Mouse (Mus musculus) erythroblast, adult 5-6 weeks (primary cell): ENCODE data around the gene Tekt1. TPM values are rescaled to one million over a fixed set of nuclear protein-coding genes. Genes with fewer than 3 reads are reported as not detected.
"Not testable (repeated sequence)": the region's sequence is repeated elsewhere in the genome, so short reads cannot be mapped to it uniquely, and the experiment has no call there.

Experiments
- ATAC-seq: replicated peaks from 2 replicates; pipeline ENCODE4 v1.8.0; 2016; ENCODE audit warnings: moderate number of reproducible peaks, mild to moderate bottlenecking, moderate TSS enrichment, inconsistent platforms; ENCODE audit not compliant: poor library complexity, low FRiP score, severe bottlenecking
- total RNA-seq, 2 experiments: library from RNA; stranded (forward) in 1 of 2; stranded (reverse) in 1 of 2; fragments of 150-400 nt in 1 of 2; fragments of 200-764, 138-1000 nt in 1 of 2; gene quantifications; 2 replicates each; pipeline versions ENCODE4 v1.2.3 to v1.2.4; 2015 to 2017; ENCODE audit warnings: low replicate concordance in 2 of 2

Tekt1 gene
- total RNA-seq, 2 experiments from 2014 or later, result not detected

DNA sequence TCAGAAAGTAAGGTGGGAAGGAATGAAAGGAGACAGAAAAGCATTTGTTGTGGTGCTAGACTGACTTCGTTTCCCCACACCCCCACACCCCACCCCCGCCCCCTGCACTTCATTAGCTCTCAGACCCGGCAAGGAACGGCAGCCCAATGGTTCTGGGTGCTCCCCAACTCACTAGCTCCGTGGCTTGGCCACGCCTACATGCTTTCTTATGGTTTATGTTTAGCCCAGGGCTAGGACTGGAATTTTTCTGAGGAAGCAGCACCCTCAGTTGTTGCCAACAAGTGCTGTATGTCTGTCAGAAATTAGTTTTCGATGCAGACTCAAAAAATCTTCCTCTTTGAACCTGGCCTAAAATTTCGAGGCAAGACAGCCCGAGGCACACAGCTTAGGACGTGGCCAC is 13.7 kb downstream of the Tekt1 start:
- ATAC-seq, result no peak

GRCm38 (mm10) chr11:72344486-72344885 is 17.8 kb downstream of the Tekt1 start:
- no peak for ATAC-seq

- no peak for ATAC-seq
Observed at GRCm38 (mm10) chr11:72343904-72344303, 18.3 kb downstream of the Tekt1 start.

DNA sequence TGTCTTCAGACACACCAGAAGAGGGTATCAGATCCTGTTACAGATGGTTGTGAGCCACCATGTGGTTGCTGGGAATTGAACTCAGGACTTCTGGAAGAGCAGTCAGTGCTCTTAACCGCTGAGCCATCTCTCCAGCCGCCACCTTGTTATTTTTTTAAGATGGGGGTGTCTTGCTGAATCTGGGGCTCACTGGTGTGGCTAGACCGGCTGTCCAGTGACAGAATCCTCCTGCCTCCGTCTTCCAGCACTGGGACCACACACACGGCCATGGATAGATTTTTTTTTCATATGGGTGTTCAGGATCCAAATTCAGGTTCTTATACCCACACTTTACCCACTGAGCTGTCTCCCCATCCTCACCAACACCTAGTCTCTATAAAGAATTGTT is 19.0 kb downstream of the Tekt1 start:
- ATAC-seq, result not testable (repeated sequence)

GRCm38 (mm10) chr11:72342549-72343237 is 19.5 kb downstream of the Tekt1 start:
- peak; percentile 64; the same call in 1 of the 2 replicates for ATAC-seq

DNA sequence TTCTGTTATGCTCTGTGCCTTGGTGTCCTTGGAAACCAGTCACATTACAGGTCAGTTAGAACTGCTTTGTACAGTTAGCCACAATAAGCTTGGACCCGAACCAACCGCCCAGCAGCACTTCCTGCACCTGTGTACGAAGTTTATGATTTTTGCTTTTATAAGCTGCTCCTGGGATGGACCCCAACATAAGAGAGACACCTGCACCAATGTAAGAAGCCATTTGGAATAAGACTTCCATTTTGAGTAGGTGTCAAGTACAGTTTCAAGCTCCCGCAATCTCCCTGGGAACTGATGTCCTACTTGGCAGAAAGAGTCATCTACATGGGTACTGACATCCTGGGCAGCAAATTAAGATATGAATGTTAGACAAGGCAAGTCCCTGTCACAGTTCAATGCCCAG is 22.5 kb downstream of the Tekt1 start:
- ATAC-seq, result no peak

DNA sequence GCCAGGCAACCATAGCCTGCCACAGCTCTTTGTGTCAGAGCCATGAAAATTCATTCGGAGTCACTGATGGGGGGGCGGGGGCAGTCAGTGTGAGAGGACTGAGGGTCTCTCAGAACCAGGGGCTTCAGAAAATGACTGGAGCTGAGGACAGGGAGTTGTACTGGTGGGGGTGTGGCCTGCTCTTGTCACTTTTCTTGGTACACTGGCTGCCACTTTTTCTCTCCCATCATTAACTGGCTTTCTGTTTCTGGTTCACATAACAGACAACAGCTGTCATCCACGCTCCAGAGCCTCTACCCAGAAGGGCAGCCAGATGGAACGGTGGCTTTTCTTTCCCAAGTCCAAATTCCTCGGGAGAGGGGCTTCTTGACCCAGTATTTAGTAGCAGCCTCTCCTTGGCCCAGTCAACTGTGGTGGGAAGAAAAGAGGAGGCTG is 23.8 kb downstream of the Tekt1 start:
- ATAC-seq, result no peak

DNA sequence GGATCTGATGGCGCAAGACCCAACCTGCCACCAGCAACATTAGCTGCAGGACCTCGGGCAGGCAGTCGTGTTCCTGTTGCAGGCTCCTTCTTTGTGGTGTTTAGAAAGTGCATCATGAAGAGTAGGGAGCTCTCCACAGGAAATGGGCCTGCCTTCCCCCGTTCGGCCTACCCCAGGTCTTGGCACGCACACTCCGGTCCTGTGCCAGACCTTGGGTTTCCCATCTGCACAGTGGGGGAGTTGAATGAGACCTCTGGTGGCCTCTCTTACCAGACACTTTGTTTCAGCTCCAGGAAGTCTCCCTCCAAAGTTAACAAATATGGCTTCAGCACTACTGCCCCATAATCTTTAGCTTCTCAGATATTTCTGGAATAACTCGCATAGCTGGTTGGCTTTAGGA is 25.5 kb downstream of the Tekt1 start:
- no peak for ATAC-seq

GRCm38 (mm10) chr11:72334653-72335052 is 27.6 kb downstream of the Tekt1 start:
- no peak for ATAC-seq

DNA sequence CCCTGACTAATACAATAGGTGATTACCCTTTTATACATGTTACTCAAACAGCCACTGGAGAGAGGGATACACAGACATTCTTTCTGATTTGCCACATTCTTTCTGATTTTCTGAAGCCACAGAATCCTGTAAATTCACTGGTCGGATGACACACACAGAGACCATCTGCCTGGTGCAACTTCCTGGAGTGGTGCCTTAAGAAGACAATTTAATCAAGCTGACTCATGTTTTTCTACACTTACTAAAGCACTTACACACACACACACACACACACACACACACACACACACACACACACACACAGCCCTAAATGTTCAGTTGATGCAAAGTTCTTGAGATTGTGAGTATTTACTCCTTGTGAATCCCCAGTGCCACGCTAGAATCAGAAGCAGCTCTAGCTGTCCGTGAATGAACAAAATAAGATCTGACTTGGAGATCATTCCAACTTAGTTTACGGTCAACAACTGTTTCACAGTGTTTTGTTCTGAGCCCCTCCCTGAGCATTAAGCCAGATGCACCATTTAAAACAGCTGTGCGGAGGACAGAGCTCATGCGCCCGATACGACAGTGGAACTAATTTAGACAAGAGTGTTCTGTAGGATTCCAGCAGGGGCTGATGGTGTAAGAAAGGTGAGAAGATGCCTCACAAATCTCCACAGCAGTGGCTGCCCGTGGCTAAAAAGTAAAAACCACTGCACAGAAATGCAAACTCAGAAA is 29.1 kb downstream of the Tekt1 start:
- ATAC-seq, result no peak

GRCm38 (mm10) chr11:72325701-72326100 is 36.5 kb downstream of the Tekt1 start:
- ATAC-seq, result no peak

- ATAC-seq, result no peak
Observed at GRCm38 (mm10) chr11:72324431-72324830, 37.8 kb downstream of the Tekt1 start.

- ATAC-seq, result no peak
Observed at GRCm38 (mm10) chr11:72318026-72318425, 44.2 kb downstream of the Tekt1 start.

DNA sequence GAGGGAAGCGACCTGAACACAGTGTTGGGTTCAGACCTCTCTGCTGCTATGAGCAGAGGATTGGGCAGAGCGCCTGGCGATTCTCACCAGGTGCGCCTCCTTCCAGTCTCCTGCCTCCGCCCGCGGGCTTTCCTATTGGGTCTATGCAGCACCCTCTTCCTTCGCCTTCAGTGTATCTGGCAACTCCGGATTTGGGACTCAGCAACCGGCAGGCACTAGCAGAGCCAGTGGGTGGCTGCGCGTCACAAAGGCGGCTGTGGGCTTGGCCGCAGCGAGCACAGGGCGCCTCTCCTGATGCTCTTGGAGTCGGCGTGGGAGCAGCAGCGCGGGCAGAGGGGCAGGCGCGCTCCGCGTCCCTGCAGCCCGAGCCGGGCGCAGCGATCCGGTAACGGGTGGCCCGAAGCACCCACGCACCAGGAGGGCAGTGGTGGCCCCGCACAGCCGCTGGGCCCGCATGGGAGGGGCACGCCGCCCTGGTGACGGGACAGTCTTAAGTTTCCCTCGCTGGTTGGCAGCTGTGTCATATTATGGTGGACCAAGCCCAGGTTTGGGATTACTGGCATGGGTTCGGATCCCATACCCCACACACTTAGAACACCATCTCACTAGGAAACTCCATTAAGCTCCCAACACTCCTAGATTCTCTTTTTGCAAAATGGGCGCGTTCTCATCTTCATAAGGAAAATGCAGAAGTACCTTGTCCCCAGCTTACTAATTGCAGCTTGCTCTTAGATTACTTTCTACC is 47.9 kb downstream of the Tekt1 start, which contains the start of gene Fbxo39:
Fbxo39 (plus strand) TSS at position 294 of the 745 bp plus-strand sequence.
- ATAC-seq, result no peak

DNA sequence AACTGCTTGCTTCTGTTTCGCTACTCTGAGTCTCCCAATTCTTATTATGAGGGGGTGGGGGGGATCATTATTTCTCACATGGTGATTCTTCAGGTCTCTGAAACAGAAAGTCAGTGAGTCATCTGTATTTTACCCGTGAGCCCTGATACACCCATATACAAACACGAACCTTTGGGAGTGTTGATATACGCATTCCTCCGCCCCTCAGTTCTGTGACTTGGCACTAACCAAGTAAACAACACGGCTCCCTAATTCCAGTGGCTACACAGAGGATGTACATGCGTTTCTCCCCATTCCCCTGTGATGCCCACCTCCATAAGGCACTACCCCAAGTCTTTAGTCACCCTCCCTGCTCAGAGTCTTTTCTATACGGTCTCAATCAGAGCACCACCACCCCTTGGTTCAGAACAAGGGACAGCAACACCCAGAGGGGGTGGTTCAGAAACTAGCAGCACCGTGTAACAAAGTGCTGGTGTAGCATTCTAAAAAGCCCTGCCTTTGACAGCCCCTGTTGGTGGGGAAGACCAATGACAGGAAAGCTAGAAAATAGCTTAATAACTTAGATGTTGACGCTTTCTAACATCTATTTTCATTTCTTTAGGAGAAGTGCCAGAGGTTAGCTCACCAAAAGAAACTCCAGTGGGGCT is 50.8 kb downstream of the Tekt1 start:
- peak; percentile 87 for ATAC-seq

DNA sequence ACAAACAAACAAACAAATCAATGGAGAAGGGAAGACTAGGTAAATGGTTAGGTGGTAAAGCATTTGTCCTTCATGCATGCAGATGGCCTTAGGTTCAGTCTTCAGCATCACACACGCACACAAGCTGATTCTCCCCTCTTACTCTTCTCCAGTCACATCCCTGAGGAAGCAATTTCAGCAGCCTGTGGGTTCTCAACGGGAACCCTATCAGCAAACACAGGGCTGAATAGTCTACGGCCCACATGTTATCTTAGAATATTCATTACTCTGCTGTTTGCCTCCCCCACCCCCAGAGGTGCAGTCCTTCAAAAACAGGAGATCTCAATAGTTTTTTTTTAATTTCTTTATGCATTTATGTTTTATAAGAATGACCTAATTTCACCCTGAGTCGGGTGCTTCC is 51.8 kb downstream of the Tekt1 start:
- ATAC-seq, result peak; percentile 58

GRCm38 (mm10) chr11:72308982-72309381 is 53.3 kb downstream of the Tekt1 start:
- peak; percentile 64 for ATAC-seq

DNA sequence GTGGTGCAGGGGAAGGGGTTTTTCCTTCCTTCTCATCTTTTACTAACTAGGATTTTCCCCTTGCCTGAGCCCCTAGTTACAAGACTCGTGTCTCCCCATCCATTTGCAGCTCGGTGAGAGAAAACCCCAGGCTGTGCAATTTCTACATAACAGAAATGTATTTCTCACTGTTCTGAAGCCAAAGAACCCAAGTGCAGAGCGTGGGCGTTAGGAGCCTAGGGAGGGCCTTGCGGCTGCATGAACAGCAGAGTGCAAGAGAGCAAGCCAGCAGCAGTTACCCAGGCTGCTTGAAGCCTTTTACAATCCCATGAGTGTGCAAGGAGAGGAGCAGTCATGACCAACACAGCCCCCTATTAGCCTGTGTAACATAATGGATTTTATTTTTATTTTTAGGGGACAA is 54.8 kb downstream of the Tekt1 start:
- ATAC-seq, result no peak

- peak; percentile 61 for ATAC-seq
Observed at GRCm38 (mm10) chr11:72302230-72302629, 60.0 kb downstream of the Tekt1 start.

GRCm38 (mm10) chr11:72301334-72301733 is 60.9 kb downstream of the Tekt1 start, which contains the start of gene Xaf1:
TSS of gene Xaf1 (plus strand) at chr11:72301629.
- peak; percentile 90 for ATAC-seq
